Mouse (Mus musculus): ENCODE measurements around the gene Ell2. TPM values are rescaled to one million over a fixed set of nuclear protein-coding genes. Genes with fewer than 3 reads are reported as not detected.
A peak's percentile ranks its signal among the peaks of the same experiment; 100 is the strongest.
"Not testable (repeated sequence)": the region's sequence is repeated elsewhere in the genome, so short reads cannot be mapped to it uniquely, and the experiment has no call there.

The Ell2 gene
- polyA plus RNA-seq, 1 experiment from 2014 or later: 4.2 TPM

- Histone ChIP-seq H3K9me3 (ENCODE audit: low read length) (no peaks in the 10 kb centered on the region), H3K36me3 (ENCODE audit: insufficient read depth, low read length) (no peaks in the 10 kb centered on the region), H3K27me3 (ENCODE audit: insufficient read depth, low read length) (no peaks in the 10 kb centered on the region), H3K4me1 (ENCODE audit: insufficient read depth, low read length) (peaks cover 9% of the 10 kb centered on the region; the same call in 1 of the 2 replicates), H3K27ac (ENCODE audit: low read length) (no peak overlapping the region), H3K4me2 (replicated peaks; ENCODE audit: low read depth, low read length) (peak overlapping the region; percentile 73), H3K9ac (replicated peaks; ENCODE audit: low read length) (peak overlapping the region; percentile 78; the same call in 1 of the 2 replicates), H3K4me3 (ENCODE audit: low read length) (peak overlapping the region; percentile 78)
- 45% methylated on average over 4 of the region's 4 CpGs for WGBS
- no peak for ATAC-seq (ENCODE audit: low FRiP score, low TSS enrichment)
These were observed 2.6 kb downstream of the Ell2 start for GRCm38 (mm10) chr13:75709026-75709778.

GRCm38 (mm10) chr13:75710152-75710551 is 3.6 kb downstream of the Ell2 start:
- no peaks in the 10 kb centered on the region for H3K27me3 ChIP-seq (ENCODE audit: insufficient read depth, low read length)
- WGBS: 75% methylated on average over 6 of the region's 6 CpGs
- H3K27ac ChIP-seq (ENCODE audit: low read length): no peak overlapping the region
- no peak overlapping the region for H3K4me3 ChIP-seq (ENCODE audit: low read length)
- no peaks in the 10 kb centered on the region for H3K9me3 ChIP-seq (ENCODE audit: low read length)
- ATAC-seq (ENCODE audit: low FRiP score, low TSS enrichment): no peak
- H3K4me1 ChIP-seq (ENCODE audit: insufficient read depth, low read length): peaks cover 9% of the 10 kb centered on the region; the same call in 1 of the 2 replicates
- H3K9ac ChIP-seq (replicated peaks; ENCODE audit: low read length): no peak overlapping the region
- H3K36me3 ChIP-seq (ENCODE audit: insufficient read depth, low read length): no peaks in the 10 kb centered on the region
- H3K4me2 ChIP-seq (replicated peaks; ENCODE audit: low read depth, low read length): no peak overlapping the region

- WGBS: 89% methylated on average over 3 of the region's 4 CpGs
- not testable (repeated sequence) for H3K4me3 ChIP-seq (ENCODE audit: low read length); H3K27me3 ChIP-seq (ENCODE audit: insufficient read depth, low read length)
These were observed 5.0 kb downstream of the Ell2 start for GRCm38 (mm10) chr13:75711517-75711916.

GRCm38 (mm10) chr13:75712544-75712943 is 6.0 kb downstream of the Ell2 start:
- ATAC-seq (ENCODE audit: low FRiP score, low TSS enrichment); H3K4me1 ChIP-seq (ENCODE audit: insufficient read depth, low read length); H3K4me3 ChIP-seq (ENCODE audit: low read length); H3K4me2 ChIP-seq (replicated peaks; ENCODE audit: low read depth, low read length); H3K9me3 ChIP-seq (ENCODE audit: low read length); H3K27me3 ChIP-seq (ENCODE audit: insufficient read depth, low read length); H3K9ac ChIP-seq (replicated peaks; ENCODE audit: low read length); H3K36me3 ChIP-seq (ENCODE audit: insufficient read depth, low read length); H3K27ac ChIP-seq (ENCODE audit: low read length): not testable (repeated sequence)
- whole genome bisulfite sequencing: 88% methylated on average over 3 of the region's 5 CpGs

More at GRCm38 (mm10) chr13:75711517-75711916, 5.0 kb downstream of the Ell2 start:
- not testable (repeated sequence) for H3K27ac ChIP-seq (ENCODE audit: low read length); H3K4me2 ChIP-seq (replicated peaks; ENCODE audit: low read depth, low read length); H3K36me3 ChIP-seq (ENCODE audit: insufficient read depth, low read length); H3K9ac ChIP-seq (replicated peaks; ENCODE audit: low read length); ATAC-seq (ENCODE audit: low FRiP score, low TSS enrichment); H3K4me1 ChIP-seq (ENCODE audit: insufficient read depth, low read length); H3K9me3 ChIP-seq (ENCODE audit: low read length)

GRCm38 (mm10) chr13:75714407-75714806 is 7.8 kb downstream of the Ell2 start:
- ATAC-seq (ENCODE audit: low FRiP score, low TSS enrichment): no peak
- Histone ChIP-seq H3K4me3 (ENCODE audit: low read length) (no peak overlapping the region), H3K4me1 (ENCODE audit: insufficient read depth, low read length) (0 out of 2 replicates have a peak, but pooled peaks cover under 1% of the 10 kb centered on the region), H3K27ac (ENCODE audit: low read length) (no peak overlapping the region), H3K9me3 (ENCODE audit: low read length) (no peaks in the 10 kb centered on the region), H3K27me3 (ENCODE audit: insufficient read depth, low read length) (no peaks in the 10 kb centered on the region), H3K4me2 (replicated peaks; ENCODE audit: low read depth, low read length) (no peak overlapping the region), H3K36me3 (ENCODE audit: insufficient read depth, low read length) (no peaks in the 10 kb centered on the region), H3K9ac (replicated peaks; ENCODE audit: low read length) (no peak overlapping the region)
- WGBS: 84% methylated on average over 6 of the region's 6 CpGs

- ATAC-seq (ENCODE audit: low FRiP score, low TSS enrichment): no peak
- Histone ChIP-seq H3K27me3 (ENCODE audit: insufficient read depth, low read length) (no peaks in the 10 kb centered on the region), H3K4me1 (ENCODE audit: insufficient read depth, low read length) (no peaks in the 10 kb centered on the region), H3K9me3 (ENCODE audit: low read length) (no peaks in the 10 kb centered on the region), H3K4me2 (replicated peaks; ENCODE audit: low read depth, low read length) (no peak overlapping the region), H3K9ac (replicated peaks; ENCODE audit: low read length) (no peak overlapping the region), H3K27ac (ENCODE audit: low read length) (no peak overlapping the region), H3K36me3 (ENCODE audit: insufficient read depth, low read length) (no peaks in the 10 kb centered on the region), H3K4me3 (ENCODE audit: low read length) (no peak overlapping the region)
- WGBS: 70% methylated on average over 3 of the region's 3 CpGs
These were observed 11.2 kb downstream of the Ell2 start for GRCm38 (mm10) chr13:75717638-75718302.

- Histone ChIP-seq H3K27me3 (ENCODE audit: insufficient read depth, low read length) (no peaks in the 10 kb centered on the region), H3K4me1 (ENCODE audit: insufficient read depth, low read length) (no peaks in the 10 kb centered on the region), H3K4me3 (ENCODE audit: low read length) (no peak overlapping the region), H3K4me2 (replicated peaks; ENCODE audit: low read depth, low read length) (no peak overlapping the region), H3K27ac (ENCODE audit: low read length) (no peak overlapping the region), H3K9me3 (ENCODE audit: low read length) (no peaks in the 10 kb centered on the region), H3K36me3 (ENCODE audit: insufficient read depth, low read length) (no peaks in the 10 kb centered on the region), H3K9ac (replicated peaks; ENCODE audit: low read length) (no peak overlapping the region)
- no peak for ATAC-seq (ENCODE audit: low FRiP score, low TSS enrichment)
These were observed 11.8 kb downstream of the Ell2 start for GRCm38 (mm10) chr13:75718376-75718775.

GRCm38 (mm10) chr13:75719645-75720044 is 13.1 kb downstream of the Ell2 start:
- no peak overlapping the region for H3K9ac ChIP-seq (replicated peaks; ENCODE audit: low read length)
- ATAC-seq (ENCODE audit: low FRiP score, low TSS enrichment): no peak
- no peaks in the 10 kb centered on the region for H3K36me3 ChIP-seq (ENCODE audit: insufficient read depth, low read length)
- no peaks in the 10 kb centered on the region for H3K9me3 ChIP-seq (ENCODE audit: low read length)
- no peaks in the 10 kb centered on the region for H3K27me3 ChIP-seq (ENCODE audit: insufficient read depth, low read length)
- 82% methylated on average over 4 of the region's 4 CpGs for WGBS
- H3K4me2 ChIP-seq (replicated peaks; ENCODE audit: low read depth, low read length): no peak overlapping the region
- H3K27ac ChIP-seq (ENCODE audit: low read length): no peak overlapping the region
- no peak overlapping the region for H3K4me3 ChIP-seq (ENCODE audit: low read length)
- no peaks in the 10 kb centered on the region for H3K4me1 ChIP-seq (ENCODE audit: insufficient read depth, low read length)

GRCm38 (mm10) chr13:75726569-75727373 is 20.2 kb downstream of the Ell2 start:
- Histone ChIP-seq H3K4me2 (replicated peaks; ENCODE audit: low read depth, low read length) (no peak overlapping the region), H3K4me1 (ENCODE audit: insufficient read depth, low read length) (peaks cover 19% of the 10 kb centered on the region), H3K36me3 (ENCODE audit: insufficient read depth, low read length) (no peaks in the 10 kb centered on the region), H3K9me3 (ENCODE audit: low read length) (no peaks in the 10 kb centered on the region), H3K9ac (replicated peaks; ENCODE audit: low read length) (no peak overlapping the region), H3K27me3 (ENCODE audit: insufficient read depth, low read length) (no peaks in the 10 kb centered on the region), H3K4me3 (ENCODE audit: low read length) (no peak overlapping the region), H3K27ac (ENCODE audit: low read length) (no peak overlapping the region)
- WGBS: 56% methylated on average over 4 of the region's 4 CpGs
- peak; percentile 66 for ATAC-seq (ENCODE audit: low FRiP score, low TSS enrichment)

All from kidney, embryonic 16.5 days (tissue).